Mouse (Mus musculus) MEL (cell line): ENCODE data around the gene Npas4. TPM values are rescaled to one million over a fixed set of nuclear protein-coding genes. Genes with fewer than 3 reads are reported as not detected.

Experiments used
- DNase-seq: peaks from one replicate; pipeline ENCODE4 v3.0.0; 2011; ENCODE audit warnings: low read depth, low spot score
- H3K27ac ChIP-seq: 2 replicates; pipeline ENCODE4 v1.5.1; 2012; ENCODE audit warnings: low read depth, mild to moderate bottlenecking, control low read depth, low read length, moderate library complexity; ENCODE audit not compliant: control insufficient read depth
- H3K27me3 ChIP-seq, 2 experiments: fragments of 150-350 bp in 1 of 2; sonication (generic) in 1 of 2; 2 replicates each; pipeline ENCODE4 v1.6.1; 2012; ENCODE audit warnings: low read length in 2 of 2, mild to moderate bottlenecking in 2 of 2, improper control_type of control experiment in 1 of 2, moderate library complexity in 1 of 2; ENCODE audit not compliant: insufficient read depth in 2 of 2, control insufficient read depth in 1 of 2
- H3K36me3 ChIP-seq, 2 experiments: 2 replicates each; pipeline ENCODE4 v1.6.1; 2012 to 2014; ENCODE audit warnings: low read length in 2 of 2, improper control_type of control experiment in 1 of 2, inconsistent platforms in 1 of 2, mild to moderate bottlenecking in 1 of 2; ENCODE audit not compliant: insufficient read depth in 2 of 2, control insufficient read depth in 1 of 2
- H3K4me1 ChIP-seq, 2 experiments: fragments of 150-350 bp in 1 of 2; sonication (generic) in 1 of 2; 2 replicates each; pipeline ENCODE4 v1.6.1; 2012; ENCODE audit warnings: low read length in 2 of 2, improper control_type of control experiment in 1 of 2, mild to moderate bottlenecking in 1 of 2; ENCODE audit not compliant: insufficient read depth in 2 of 2, control insufficient read depth in 1 of 2
- H3K4me3 ChIP-seq, 2 experiments: fragments of 150-350 bp in 1 of 2; sonication (generic) in 1 of 2; 2 replicates each; pipeline ENCODE4 v1.5.1; 2012; ENCODE audit warnings: low read depth in 2 of 2, low read length in 2 of 2, mild to moderate bottlenecking in 2 of 2, moderate library complexity in 2 of 2, control low read depth in 1 of 2, improper control_type of control experiment in 1 of 2; ENCODE audit not compliant: control insufficient read depth in 1 of 2, insufficient read depth in 1 of 2
- H3K79me2 ChIP-seq: 2 replicates; pipeline ENCODE4 v1.6.1; 2012; ENCODE audit warnings: mild to moderate bottlenecking, low read length, moderate library complexity; ENCODE audit not compliant: control insufficient read depth, poor library complexity, insufficient read depth
- H3K9ac ChIP-seq: 2 replicates; pipeline ENCODE4 v1.6.1; 2012; ENCODE audit warnings: low read depth, mild to moderate bottlenecking, control low read depth, low read length, moderate library complexity; ENCODE audit not compliant: control insufficient read depth, poor library complexity, severe bottlenecking
- H3K9me3 ChIP-seq: fragments of 150-350 bp; sonication (generic); replicated peaks from 2 replicates; pipeline ENCODE4 v1.6.1; 2012; ENCODE audit warnings: mild to moderate bottlenecking, low read length, improper control_type of control experiment, moderate library complexity; ENCODE audit not compliant: insufficient read depth
- BHLHE40 ChIP-seq: IDR thresholded peaks from 2 replicates; pipeline ENCODE4 v1.6.1; 2012; ENCODE audit warnings: low read depth, mild to moderate bottlenecking, inconsistent platforms, low read length, improper control_type of control experiment, borderline replicate concordance
- CHD1 ChIP-seq: IDR thresholded peaks from 2 replicates; pipeline ENCODE4 v1.6.1; 2012; ENCODE audit warnings: low read depth, mild to moderate bottlenecking, inconsistent platforms, low read length, improper control_type of control experiment
- CHD2 ChIP-seq: IDR thresholded peaks from 2 replicates; pipeline ENCODE4 v1.6.1; 2011; ENCODE audit warnings: low read length, improper control_type of control experiment
- CTCF ChIP-seq, 3 experiments: IDR thresholded peaks in 2 of 3; conservative IDR thresholded peaks in 1 of 3; 2 replicates each; pipeline ENCODE4 v1.5.1; 2011 to 2012; ENCODE audit warnings: low read length in 3 of 3, low read depth in 2 of 3, mild to moderate bottlenecking in 2 of 3, improper control_type of control experiment in 1 of 3, inconsistent platforms in 1 of 3, mixed read lengths in 1 of 3, moderate library complexity in 1 of 3; ENCODE audit not compliant: control insufficient read depth in 1 of 3, insufficient read depth in 1 of 3, poor library complexity in 1 of 3, severe bottlenecking in 1 of 3
- E2F4 ChIP-seq: IDR thresholded peaks from 2 replicates; pipeline ENCODE4 v1.6.1; 2011; ENCODE audit warnings: low read depth, low read length, improper control_type of control experiment, borderline replicate concordance
- ELF1 ChIP-seq: IDR thresholded peaks from 2 replicates; pipeline ENCODE4 v1.6.1; 2014; ENCODE audit warnings: low read depth, mild to moderate bottlenecking, inconsistent platforms, low read length, improper control_type of control experiment, moderate library complexity
- JUND ChIP-seq: IDR thresholded peaks from 2 replicates; pipeline ENCODE4 v1.6.1; 2011; ENCODE audit warnings: low read depth, mild to moderate bottlenecking, improper control_type of control experiment, low read length
- KAT2A ChIP-seq: conservative IDR thresholded peaks from 2 replicates; pipeline ENCODE4 v1.6.1; 2012; ENCODE audit warnings: low read depth, low read length, improper control_type of control experiment, inconsistent platforms
- MAFK ChIP-seq: IDR thresholded peaks from 2 replicates; pipeline ENCODE4 v1.6.1; 2011; ENCODE audit warnings: low read depth, mild to moderate bottlenecking, low read length, improper control_type of control experiment, borderline replicate concordance
- MAX ChIP-seq: IDR thresholded peaks from 2 replicates; pipeline ENCODE4 v1.6.1; 2011; ENCODE audit warnings: low read length, improper control_type of control experiment
- MEF2A ChIP-seq: IDR thresholded peaks from 2 replicates; pipeline ENCODE4 v1.6.1; 2014; ENCODE audit warnings: low read depth, mild to moderate bottlenecking, inconsistent platforms, low read length, improper control_type of control experiment; ENCODE audit not compliant: poor library complexity, insufficient replicate concordance, severe bottlenecking; ENCODE audit errors: extremely low read depth
- MXI1 ChIP-seq: IDR thresholded peaks from 2 replicates; pipeline ENCODE4 v1.6.1; 2011; ENCODE audit warnings: mild to moderate bottlenecking, low read depth, low read length, improper control_type of control experiment
- MYC ChIP-seq: IDR thresholded peaks from 2 replicates; pipeline ENCODE4 v1.6.1; 2011; ENCODE audit warnings: low read depth, mild to moderate bottlenecking, low read length, improper control_type of control experiment, moderate library complexity
- NRF1 ChIP-seq: IDR thresholded peaks from 2 replicates; pipeline ENCODE4 v1.6.1; 2014; ENCODE audit warnings: low read depth, mild to moderate bottlenecking, inconsistent platforms, low read length, improper control_type of control experiment, moderate library complexity; ENCODE audit not compliant: poor library complexity, insufficient read depth, severe bottlenecking
- POLR2A ChIP-seq, 2 experiments: IDR thresholded peaks; 2 replicates each; pipeline ENCODE4 v1.6.1; 2011 to 2012; ENCODE audit warnings: low read length in 2 of 2, mild to moderate bottlenecking in 2 of 2, control low read depth in 1 of 2, improper control_type of control experiment in 1 of 2, low read depth in 1 of 2, moderate library complexity in 1 of 2; ENCODE audit not compliant: control insufficient read depth in 1 of 2, insufficient read depth in 1 of 2, poor library complexity in 1 of 2
- POLR2AphosphoS5 ChIP-seq: IDR thresholded peaks from 2 replicates; pipeline ENCODE4 v1.6.1; 2012; ENCODE audit warnings: low read depth, borderline replicate concordance, mild to moderate bottlenecking, inconsistent platforms, low read length, moderate library complexity, mixed read lengths
- RAD21 ChIP-seq: IDR thresholded peaks from 2 replicates; pipeline ENCODE4 v1.6.1; 2011; ENCODE audit warnings: mild to moderate bottlenecking, low read depth, low read length, improper control_type of control experiment
- RCOR1 ChIP-seq: IDR thresholded peaks from 2 replicates; pipeline ENCODE4 v1.6.1; 2012; ENCODE audit warnings: low read depth, mild to moderate bottlenecking, inconsistent platforms, low read length, improper control_type of control experiment
- SIN3A ChIP-seq: IDR thresholded peaks from 2 replicates; pipeline ENCODE4 v1.6.1; 2012; ENCODE audit warnings: low read length, improper control_type of control experiment, inconsistent platforms
- SMC3 ChIP-seq: IDR thresholded peaks from 2 replicates; pipeline ENCODE4 v1.6.1; 2011; ENCODE audit warnings: low read depth, low read length, improper control_type of control experiment
- TAL1 ChIP-seq: IDR thresholded peaks from 2 replicates; pipeline ENCODE4 v1.6.1; 2012; ENCODE audit warnings: mild to moderate bottlenecking, inconsistent platforms, low read length, moderate library complexity, mixed read lengths
- TCF12 ChIP-seq: IDR thresholded peaks from 2 replicates; pipeline ENCODE4 v1.6.1; 2014; ENCODE audit warnings: low read depth, mild to moderate bottlenecking, inconsistent platforms, low read length, improper control_type of control experiment, moderate library complexity
- UBTF ChIP-seq: IDR thresholded peaks from 2 replicates; pipeline ENCODE4 v1.6.1; 2012; ENCODE audit warnings: low read depth, mild to moderate bottlenecking, inconsistent platforms, low read length, improper control_type of control experiment, moderate library complexity, borderline replicate concordance; ENCODE audit not compliant: insufficient read depth
- USF2 ChIP-seq, 2 experiments: IDR thresholded peaks; 2 replicates each; pipeline ENCODE4 v1.6.1; 2011 to 2012; ENCODE audit warnings: improper control_type of control experiment in 2 of 2, low read length in 2 of 2, borderline replicate concordance in 1 of 2, inconsistent platforms in 1 of 2, low read depth in 1 of 2, mild to moderate bottlenecking in 1 of 2; ENCODE audit not compliant: insufficient read depth in 1 of 2
- ZC3H11A ChIP-seq: IDR thresholded peaks from 2 replicates; pipeline ENCODE4 v1.6.1; 2012; ENCODE audit warnings: low read depth, mild to moderate bottlenecking, inconsistent platforms, low read length, improper control_type of control experiment
- ZMIZ1 ChIP-seq: IDR thresholded peaks from 2 replicates; pipeline ENCODE4 v1.6.1; 2012; ENCODE audit warnings: low read depth, mild to moderate bottlenecking, inconsistent platforms, low read length, improper control_type of control experiment, moderate library complexity
- ZNF384 ChIP-seq: IDR thresholded peaks from 2 replicates; pipeline ENCODE4 v1.6.1; 2012; ENCODE audit warnings: low read depth, mild to moderate bottlenecking, inconsistent platforms, low read length, improper control_type of control experiment
- polyA plus RNA-seq, 2 experiments: library from polyadenylated mRNA; stranded (reverse) in 1 of 2; unstranded in 1 of 2; fragments of >175 nt in 1 of 2; fragments of >200 nt in 1 of 2; gene quantifications; 2 replicates each; pipeline versions ENCODE4 v1.2.1 to v1.2.4; 2012; ENCODE audit warnings: low replicate concordance in 2 of 2, low read depth in 1 of 2; ENCODE audit not compliant: insufficient read length in 2 of 2, insufficient read depth in 1 of 2, missing spikeins in 1 of 2
- total RNA-seq: library from RNA; depleted of rRNA; stranded (reverse); fragments of 300-350 nt; gene quantifications from 2 replicates; pipeline ENCODE4 v1.2.3, GENCODE M21; 2012

Npas4 gene
- total and polyA plus RNA-seq, 3 experiments = not detected

GRCm38 (mm10) chr19:4968236-4968635, 21.9 kb downstream of the Npas4 start:
- Histone ChIP-seq H3K4me1 (no peaks in the 10 kb centered on the region; a peak in 1 of 4 replicates), H3K36me3 (no peaks in the 10 kb centered on the region; a peak in 1 of 4 replicates), H3K27me3 (no peaks in the 10 kb centered on the region; a peak in 1 of 4 replicates), H3K27ac (no peak overlapping the region), H3K79me2 (no peaks in the 10 kb centered on the region)
- TF ChIP-seq TCF12 (no peak), POLR2A (IDR thresholded peaks at IDR 0.05; ENCODE audit: control insufficient read depth in 1 of 2, insufficient read depth in 1 of 2, low read depth in 1 of 2, low read length in 2 of 2, poor library complexity in 1 of 2) (no peak), ZC3H11A (peak; percentile 50), CTCF (IDR thresholded peaks at IDR 0.05 in 2 of 3, conservative IDR thresholded peaks at IDR 0.05 in 1 of 3; ENCODE audit: control insufficient read depth in 1 of 3, insufficient read depth in 1 of 3, low read depth in 2 of 3, low read length in 3 of 3, poor library complexity in 1 of 3, severe bottlenecking in 1 of 3) (peak; percentile 64 to 73 (median 70)), CHD2 (no peak), RAD21 (peak; percentile 59), SMC3 (peak; percentile 68)
- TF ChIP-seq, all 39 proteins: peak for 4
- no peak overlapping the region for H3K9ac ChIP-seq
- no peak overlapping the region for H3K4me3 ChIP-seq
- no peaks in the 10 kb centered on the region for H3K9me3 ChIP-seq
- peak; percentile 74 for DNase-seq

GRCm38 (mm10) chr19:4961928-4962601, 28.1 kb downstream of the Npas4 start, which contains the start of gene Mrpl11:
Gene Mrpl11, plus strand, starts transcription at chr19:4962147.
- DNase-seq = peak; percentile 97
- Histone ChIP-seq H3K4me1 (peaks cover 0 to 5% of the 10 kb centered on the region in 2 experiments; a peak in 3 of 4 replicates), H3K36me3 (peaks cover 0 to 5% of the 10 kb centered on the region in 2 experiments; a peak in 2 of 4 replicates)
- TF ChIP-seq MEF2A = no peak
- TF ChIP-seq MYC = peak; percentile 91
- peak; percentile 69; the same call in 1 of the 2 replicates for TF ChIP-seq JUND
- TF ChIP-seq CHD1 = no peak
- TF ChIP-seq MAX = peak; percentile 100
- 0 out of 2 replicates have a peak, but pooled peaks have one; percentile 45 for TF ChIP-seq ZMIZ1
- no peak for TF ChIP-seq RCOR1
- no peak for TF ChIP-seq POLR2AphosphoS5
- peak; percentile 95 for TF ChIP-seq SIN3A
- no peak for TF ChIP-seq ZNF384
- peak; percentile 52 to 59; a peak in 2 of 4 replicates for TF ChIP-seq POLR2A (IDR thresholded peaks at IDR 0.05; ENCODE audit: control insufficient read depth in 1 of 2, insufficient read depth in 1 of 2, low read depth in 1 of 2, low read length in 2 of 2, poor library complexity in 1 of 2)
- TF ChIP-seq CHD2 = peak; percentile 60; the same call in 1 of the 2 replicates
- TF ChIP-seq MAFK = no peak
- TF ChIP-seq KAT2A = peak; percentile 94
- TF ChIP-seq SMC3 = peak; percentile 53; the same call in 1 of the 2 replicates
- peak; percentile 74 to 77 (median 76) for TF ChIP-seq CTCF (IDR thresholded peaks at IDR 0.05 in 2 of 3, conservative IDR thresholded peaks at IDR 0.05 in 1 of 3; ENCODE audit: control insufficient read depth in 1 of 3, insufficient read depth in 1 of 3, low read depth in 2 of 3, low read length in 3 of 3, poor library complexity in 1 of 3, severe bottlenecking in 1 of 3)
- TF ChIP-seq TAL1 = peak; percentile 45
- TF ChIP-seq ELF1 = no peak; the same call in 1 of the 2 replicates
- peak; percentile 94 for TF ChIP-seq MXI1
- TF ChIP-seq NRF1 = peak; percentile 35; the same call in 1 of the 2 replicates
- TF ChIP-seq BHLHE40 = no peak
- no peak for TF ChIP-seq UBTF
- TF ChIP-seq USF2 (IDR thresholded peaks at IDR 0.05; ENCODE audit: borderline replicate concordance in 1 of 2, insufficient read depth in 1 of 2, low read depth in 1 of 2, low read length in 2 of 2) = no peak
- no peak for TF ChIP-seq E2F4
- peak; percentile 31 for TF ChIP-seq RAD21

More at GRCm38 (mm10) chr19:4961928-4962601, 28.1 kb downstream of the Npas4 start, which contains the start of gene Mrpl11:
- peak within 1 kb of the TSS; percentile 89 for H3K27ac ChIP-seq
- H3K4me3 ChIP-seq = peak within 1 kb of the TSS; percentile 89 to 98
- peaks cover 3% of the 10 kb centered on the region; the same call in 1 of the 2 replicates for H3K79me2 ChIP-seq
- no peaks in the 10 kb centered on the region for H3K27me3 ChIP-seq
- no peaks in the 10 kb centered on the region for H3K9me3 ChIP-seq
- H3K9ac ChIP-seq = peak within 1 kb of the TSS; percentile 97
